Mouse (Mus musculus): Measurements from ENCODE around the gene P4ha2. TPM values are rescaled to one million over a fixed set of nuclear protein-coding genes. Genes with fewer than 3 reads are reported as not detected.
"Not testable (repeated sequence)": the region's sequence is repeated elsewhere in the genome, so short reads cannot be mapped to it uniquely, and the experiment has no call there.

Gene P4ha2
- polyA plus RNA-seq, 1 experiment from 2014 or later, result 17.3 TPM

- Histone ChIP-seq H3K4me1 (peaks cover 7% of the 10 kb centered on the region; the same call in 1 of the 2 replicates), H3K4me2 (replicated peaks) (no peak overlapping the region), H3K27me3 (replicated peaks) (no peaks in the 10 kb centered on the region), H3K9ac (no peak overlapping the region), H3K27ac (no peak overlapping the region), H3K36me3 (no peaks in the 10 kb centered on the region), H3K4me3 (no peak overlapping the region), H3K9me3 (no peaks in the 10 kb centered on the region)
- no peak for ATAC-seq (ENCODE audit: low FRiP score, low read depth)
- WGBS, result 76% methylated on average over 18 of the region's 18 CpGs
These were observed 26.2 kb downstream of the P4ha2 start for GRCm38 (mm10) chr11:54125982-54126648.

DNA sequence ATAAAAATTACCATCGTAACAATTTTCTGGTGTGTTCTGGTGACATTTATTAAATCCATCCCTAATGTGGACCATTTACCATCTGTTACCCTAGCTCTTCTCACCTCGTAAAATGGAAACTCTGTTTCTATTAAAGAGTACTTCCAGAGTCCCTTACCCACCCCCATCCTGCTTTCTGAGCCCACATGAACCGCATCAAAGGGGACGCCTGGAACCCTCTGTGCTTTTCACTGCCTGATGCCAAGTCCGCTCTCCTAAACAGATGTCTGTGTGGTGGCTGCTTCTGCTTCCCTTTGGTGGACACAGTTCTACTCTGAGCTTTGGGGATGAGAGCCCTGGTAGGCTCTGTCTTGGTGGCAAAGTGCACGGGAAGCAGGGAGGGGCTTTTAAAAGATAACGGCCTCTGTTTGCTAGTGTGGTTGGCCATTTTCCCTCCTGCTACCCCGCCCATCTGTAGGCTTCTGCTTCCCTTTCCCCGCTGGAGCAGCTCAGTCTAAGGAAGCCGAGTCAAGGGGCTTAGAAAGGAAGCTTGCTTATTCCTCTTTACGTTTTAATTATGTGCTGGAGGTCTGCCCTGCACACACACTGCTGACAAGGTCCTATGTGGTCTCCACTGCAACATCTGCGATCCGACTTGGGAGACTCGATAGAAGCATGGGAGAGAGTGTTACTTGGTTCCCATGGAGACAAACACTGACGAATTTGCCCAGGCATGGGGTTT, 26.9 kb downstream of the P4ha2 start:
- H3K9me3 ChIP-seq, result no peaks in the 10 kb centered on the region
- H3K36me3 ChIP-seq, result no peaks in the 10 kb centered on the region
- H3K4me3 ChIP-seq, result no peak overlapping the region
- WGBS, result 44% methylated on average over 15 of the region's 15 CpGs
- H3K4me1 ChIP-seq, result peaks cover 7% of the 10 kb centered on the region; the same call in 1 of the 2 replicates
- H3K9ac ChIP-seq, result no peak overlapping the region
- no peaks in the 10 kb centered on the region for H3K27me3 ChIP-seq (replicated peaks)
- no peak for ATAC-seq (ENCODE audit: low FRiP score, low read depth)
- H3K27ac ChIP-seq, result no peak overlapping the region
- H3K4me2 ChIP-seq (replicated peaks), result no peak overlapping the region

GRCm38 (mm10) chr11:54127397-54127796, 27.5 kb downstream of the P4ha2 start:
- 75% methylated on average over 2 of the region's 2 CpGs for WGBS
- ATAC-seq (ENCODE audit: low FRiP score, low read depth), result no peak
- H3K9me3 ChIP-seq, result no peaks in the 10 kb centered on the region
- H3K4me2 ChIP-seq (replicated peaks), result no peak overlapping the region
- H3K27me3 ChIP-seq (replicated peaks), result no peaks in the 10 kb centered on the region
- H3K4me3 ChIP-seq, result no peak overlapping the region
- H3K36me3 ChIP-seq, result no peaks in the 10 kb centered on the region
- no peak overlapping the region for H3K9ac ChIP-seq
- no peak overlapping the region for H3K27ac ChIP-seq
- peaks cover 7% of the 10 kb centered on the region; the same call in 1 of the 2 replicates for H3K4me1 ChIP-seq

DNA sequence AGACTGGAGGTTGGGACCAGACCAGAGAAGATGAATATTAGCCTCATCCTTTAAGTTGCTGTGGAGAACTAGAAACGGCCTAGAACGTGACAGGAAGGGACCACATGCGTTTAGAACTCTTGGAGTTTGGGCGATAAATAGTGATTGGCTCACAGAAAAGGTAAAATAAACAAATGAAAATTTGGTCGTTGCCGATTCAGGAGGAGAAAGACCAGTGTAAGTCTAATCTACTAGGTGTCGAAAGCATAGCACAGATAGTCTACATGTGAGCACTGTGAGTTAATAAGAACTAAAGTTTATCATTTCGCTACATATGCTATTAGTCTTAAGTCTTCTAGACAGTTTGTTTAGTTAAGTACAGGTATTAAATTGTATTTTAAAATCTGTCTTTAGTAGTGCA, 30.1 kb downstream of the P4ha2 start:
- Histone ChIP-seq H3K9ac (no peak overlapping the region), H3K4me2 (replicated peaks) (no peak overlapping the region), H3K27ac (no peak overlapping the region), H3K4me3 (no peak overlapping the region), H3K27me3 (replicated peaks) (no peaks in the 10 kb centered on the region), H3K4me1 (peaks cover 7% of the 10 kb centered on the region; the same call in 1 of the 2 replicates), H3K9me3 (no peaks in the 10 kb centered on the region), H3K36me3 (no peaks in the 10 kb centered on the region)
- no peak for ATAC-seq (ENCODE audit: low FRiP score, low read depth)
- WGBS, result 91% methylated on average over 8 of the region's 8 CpGs

DNA sequence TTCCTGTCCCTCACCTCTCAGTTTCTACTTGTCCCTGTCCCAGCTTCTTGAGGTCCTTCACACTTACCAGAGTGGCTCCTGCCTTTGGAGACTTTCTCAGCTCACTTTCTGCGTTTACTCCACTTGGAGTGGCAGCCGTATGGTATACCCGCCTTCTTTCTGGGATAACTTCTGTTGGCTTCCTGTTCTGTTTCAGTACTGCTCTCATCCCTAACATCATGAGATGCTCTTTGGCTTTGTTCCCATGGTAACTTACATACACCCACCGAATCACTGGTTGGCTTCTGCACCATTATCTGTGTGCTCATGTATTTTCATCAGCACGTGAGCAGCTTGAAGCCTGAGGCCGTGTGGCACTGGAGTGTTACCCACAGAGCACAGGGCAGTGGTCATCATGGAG, 30.8 kb downstream of the P4ha2 start:
- Histone ChIP-seq H3K9me3 (no peaks in the 10 kb centered on the region), H3K4me3 (no peak overlapping the region), H3K4me1 (peaks cover 7% of the 10 kb centered on the region; the same call in 1 of the 2 replicates), H3K27ac (no peak overlapping the region), H3K27me3 (replicated peaks) (no peaks in the 10 kb centered on the region), H3K9ac (no peak overlapping the region), H3K36me3 (no peaks in the 10 kb centered on the region), H3K4me2 (replicated peaks) (no peak overlapping the region)
- no peak for ATAC-seq (ENCODE audit: low FRiP score, low read depth)
- WGBS, result 85% methylated on average over 6 of the region's 6 CpGs

- Histone ChIP-seq H3K27ac (no peak overlapping the region), H3K4me2 (replicated peaks) (no peak overlapping the region), H3K9me3 (no peaks in the 10 kb centered on the region), H3K9ac (no peak overlapping the region), H3K27me3 (replicated peaks) (no peaks in the 10 kb centered on the region), H3K36me3 (no peaks in the 10 kb centered on the region), H3K4me3 (no peak overlapping the region), H3K4me1 (no peaks in the 10 kb centered on the region)
- ATAC-seq (ENCODE audit: low FRiP score, low read depth), result no peak
- WGBS, result 83% methylated on average over 10 of the region's 10 CpGs
These were observed 32.4 kb downstream of the P4ha2 start for GRCm38 (mm10) chr11:54132290-54132689.

DNA sequence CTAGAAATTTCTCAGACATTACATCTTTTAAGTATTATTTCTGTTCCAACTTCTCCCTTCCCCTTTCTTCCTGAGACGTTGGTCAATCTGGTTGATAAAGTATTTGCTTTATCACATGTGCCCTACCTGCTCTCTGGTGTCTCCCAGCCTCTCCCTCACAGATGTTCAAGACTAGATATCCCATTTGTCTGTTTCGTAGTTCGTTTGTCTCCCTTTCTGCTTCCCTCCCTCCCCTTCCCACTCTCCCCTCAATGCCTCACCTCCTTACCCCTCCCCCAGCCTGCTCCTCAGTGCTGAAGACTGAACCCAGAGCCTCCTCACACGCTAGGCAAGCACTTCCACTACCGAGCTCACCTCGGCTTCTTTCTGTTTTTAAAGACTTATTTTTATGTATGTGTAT, 35.0 kb downstream of the P4ha2 start:
- WGBS, result 79% methylated on average over 6 of the region's 6 CpGs
- H3K36me3 ChIP-seq, result no peaks in the 10 kb centered on the region
- H3K4me2 ChIP-seq (replicated peaks), result no peak overlapping the region
- H3K27ac ChIP-seq, result no peak overlapping the region
- no peaks in the 10 kb centered on the region for H3K27me3 ChIP-seq (replicated peaks)
- H3K4me3 ChIP-seq, result no peak overlapping the region
- H3K9me3 ChIP-seq, result no peaks in the 10 kb centered on the region
- no peak overlapping the region for H3K9ac ChIP-seq
- ATAC-seq (ENCODE audit: low FRiP score, low read depth), result no peak
- H3K4me1 ChIP-seq, result no peaks in the 10 kb centered on the region

DNA sequence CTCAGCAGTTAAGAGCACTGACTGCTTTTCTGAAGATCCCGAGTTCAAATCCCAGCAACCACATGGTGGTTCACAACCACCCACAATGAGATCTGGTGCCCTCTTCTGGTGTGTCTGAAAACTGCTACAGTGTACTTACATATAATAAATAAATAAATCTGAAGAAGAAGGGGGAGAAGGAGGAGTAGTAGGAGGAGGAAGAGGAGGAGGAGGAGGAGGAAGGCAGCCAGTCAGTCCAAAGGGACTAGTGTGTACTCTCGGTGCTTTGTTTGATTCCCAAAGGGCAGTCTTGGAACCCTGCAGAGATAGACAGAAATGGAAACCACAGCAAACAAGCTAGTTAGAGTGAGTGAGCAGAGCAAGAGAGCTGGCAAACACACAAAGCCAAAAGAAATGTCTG, 40.3 kb downstream of the P4ha2 start:
- H3K27ac ChIP-seq, H3K4me3 ChIP-seq: not testable (repeated sequence)

GRCm38 (mm10) chr11:54141200-54141971, 41.5 kb downstream of the P4ha2 start:
- no peaks in the 10 kb centered on the region for H3K9me3 ChIP-seq
- H3K36me3 ChIP-seq, result no peaks in the 10 kb centered on the region
- H3K9ac ChIP-seq, result no peak overlapping the region
- H3K4me2 ChIP-seq (replicated peaks), result no peak overlapping the region
- no peak for ATAC-seq (ENCODE audit: low FRiP score, low read depth)
- H3K4me1 ChIP-seq, result no peaks in the 10 kb centered on the region
- H3K4me3 ChIP-seq, result no peak overlapping the region
- no peak overlapping the region for H3K27ac ChIP-seq
- no peaks in the 10 kb centered on the region for H3K27me3 ChIP-seq (replicated peaks)
- WGBS, result 88% methylated on average over 7 of the region's 7 CpGs

More for the DNA sequence above, 40.3 kb downstream of the P4ha2 start:
- H3K9ac ChIP-seq; ATAC-seq (ENCODE audit: low FRiP score, low read depth); H3K27me3 ChIP-seq (replicated peaks); H3K4me2 ChIP-seq (replicated peaks); H3K36me3 ChIP-seq; H3K9me3 ChIP-seq; H3K4me1 ChIP-seq: not testable (repeated sequence)
- 48% methylated on average over 2 of the region's 2 CpGs for WGBS

GRCm38 (mm10) chr11:54144886-54145285, 45.0 kb downstream of the P4ha2 start:
- WGBS, result 26% methylated on average over 3 of the region's 3 CpGs
- H3K4me2 ChIP-seq (replicated peaks), result no peak overlapping the region
- no peaks in the 10 kb centered on the region for H3K36me3 ChIP-seq
- H3K9me3 ChIP-seq, result no peaks in the 10 kb centered on the region
- H3K9ac ChIP-seq, result no peak overlapping the region
- no peak overlapping the region for H3K4me3 ChIP-seq
- ATAC-seq (ENCODE audit: low FRiP score, low read depth), result no peak
- no peaks in the 10 kb centered on the region for H3K4me1 ChIP-seq
- H3K27me3 ChIP-seq (replicated peaks), result no peaks in the 10 kb centered on the region
- no peak overlapping the region for H3K27ac ChIP-seq

GRCm38 (mm10) chr11:54145990-54146389, 46.1 kb downstream of the P4ha2 start:
- Histone ChIP-seq H3K27ac (no peak overlapping the region), H3K4me1 (no peaks in the 10 kb centered on the region), H3K4me3 (no peak overlapping the region)

GRCm38 (mm10) chr11:54149791-54150465, 50.0 kb downstream of the P4ha2 start:
- H3K9ac ChIP-seq, result no peak overlapping the region
- H3K27me3 ChIP-seq (replicated peaks), result no peaks in the 10 kb centered on the region
- H3K4me1 ChIP-seq, result no peaks in the 10 kb centered on the region
- no peak overlapping the region for H3K4me2 ChIP-seq (replicated peaks)
- H3K4me3 ChIP-seq, result no peak overlapping the region
- no peaks in the 10 kb centered on the region for H3K36me3 ChIP-seq
- H3K9me3 ChIP-seq, result no peaks in the 10 kb centered on the region
- H3K27ac ChIP-seq, result no peak overlapping the region
- WGBS, result 88% methylated on average over 3 of the region's 3 CpGs
- no peak for ATAC-seq (ENCODE audit: low FRiP score, low read depth)

More at GRCm38 (mm10) chr11:54145990-54146389, 46.1 kb downstream of the P4ha2 start:
- ATAC-seq (ENCODE audit: low FRiP score, low read depth), result no peak
- 77% methylated on average over 6 of the region's 6 CpGs for WGBS
- Histone ChIP-seq H3K36me3 (no peaks in the 10 kb centered on the region), H3K27me3 (replicated peaks) (no peaks in the 10 kb centered on the region), H3K4me2 (replicated peaks) (no peak overlapping the region), H3K9ac (no peak overlapping the region), H3K9me3 (no peaks in the 10 kb centered on the region)
